9 mouse cellular contexts compared by ENCODE assay signal in the genomic region with DNA sequence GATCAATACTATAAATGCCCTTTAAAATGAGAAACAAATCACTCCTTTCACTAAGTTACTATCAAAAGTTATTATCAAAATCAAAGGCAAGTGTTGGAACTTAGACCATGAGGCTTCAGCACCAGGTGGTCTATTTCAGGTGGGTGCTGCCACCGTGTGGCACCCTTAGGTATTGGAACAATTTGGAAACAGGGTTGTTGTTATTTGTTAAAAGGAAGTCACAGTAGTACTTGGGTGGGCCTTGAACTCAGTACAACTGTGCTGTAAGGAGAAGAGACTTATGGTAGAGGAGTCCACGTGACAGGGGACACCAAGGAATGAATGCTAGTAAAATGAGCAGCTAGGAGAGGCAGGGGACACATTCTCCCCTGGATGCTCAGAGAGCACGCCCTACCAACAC.
A peak's percentile ranks its signal among the peaks of the same experiment; 100 is the strongest.
DNase-seq lines count a peak whose midpoint lies in the region; ATAC-seq and TF ChIP-seq lines count a peak whose summit lies in the region.
"Had no signal": no experiment of that assay in that cellular context is flagged by ENCODE, and none has a peak within 500 bp of the region (broad histone marks: within the 10 kb centered on the region; RNA-seq: fewer than 3 reads in every experiment).

No protein-coding gene starts in this region.

- H3K9ac ChIP-seq in midbrain, embryonic 13.5 days (replicated peaks): no peak overlapping the region
- H3K9ac ChIP-seq: midbrain, embryonic 12.5 days had no signal

- H3K4me1 ChIP-seq in G1E (ENCODE audit: insufficient read depth, low read depth, low read length): no peaks in the 10 kb centered on the region
- no peaks in the 10 kb centered on the region for H3K4me1 ChIP-seq in midbrain, embryonic 13.5 days (replicated peaks)
- H3K4me1 ChIP-seq: midbrain, embryonic 12.5 days had no signal

- H3K4me3 ChIP-seq in left cerebral cortex, adult 2 months: no peak overlapping the region
- H3K4me3 ChIP-seq in G1E (ENCODE audit: low read depth, low read length): no peak overlapping the region
- no peak overlapping the region for H3K4me3 ChIP-seq in midbrain, embryonic 13.5 days (replicated peaks)
- H3K4me3 ChIP-seq: midbrain, embryonic 12.5 days had no signal

- WGBS in midbrain, embryonic 13.5 days: 44% methylated on average over 3 of the region's 3 CpGs

- peak; percentile 76 for TF ChIP-seq CTCF in left cerebral cortex, adult 2 months (IDR thresholded peaks at IDR 0.05)
- TF ChIP-seq CTCF in G1E (IDR thresholded peaks at IDR 0.05; ENCODE audit: low read depth, low read length): peak; percentile 3; the same call in 1 of the 2 replicates

- DNase-seq in left cerebral cortex, adult 2 months (ENCODE audit: extremely low spot score in 1 of 2, low spot score in 2 of 2): peak; percentile 52 to 65
- no peak for DNase-seq in left cerebral cortex, postnatal 10 days (ENCODE audit: extremely low spot score in 1 of 2, low spot score in 2 of 2)
- peak; percentile 30 for DNase-seq in G1E (ENCODE audit: low spot score)
- peak; percentile 66 to 78 for DNase-seq in adrenal gland, postnatal 36 days
- peak; percentile 66 for DNase-seq in forelimb bud, embryonic 11.5 days (ENCODE audit: low read depth, low spot score)
- peak; percentile 58 to 73 for DNase-seq in kidney, postnatal 25 days
- DNase-seq in thymus, postnatal 36 days: peak; percentile 59 to 63

- intact Hi-C loops in left cerebral cortex, adult 2 months (cut with DNase I): loop anchor here (5.0 kb wide), 1 partner anchor 302 kb away; no protein-coding TSS in a partner anchor
- intact Hi-C loops in left cerebral cortex, postnatal 10 days (cut with DNase I): loop anchor here (10.0 kb wide), 1 partner anchor 304 kb away; no protein-coding TSS in a partner anchor

- H3K27ac ChIP-seq in left cerebral cortex, adult 2 months: no peak overlapping the region
- H3K27ac ChIP-seq in midbrain, embryonic 13.5 days: no peak overlapping the region
- H3K27ac ChIP-seq: midbrain, embryonic 12.5 days had no signal

- no peaks in the 10 kb centered on the region for H3K27me3 ChIP-seq in G1E (ENCODE audit: insufficient read depth, low read length)
- no peaks in the 10 kb centered on the region for H3K27me3 ChIP-seq in midbrain, embryonic 13.5 days
- H3K27me3 ChIP-seq: midbrain, embryonic 12.5 days had no signal

- H3K4me2 ChIP-seq in midbrain, embryonic 13.5 days (replicated peaks): no peak overlapping the region
- H3K4me2 ChIP-seq: midbrain, embryonic 12.5 days had no signal

- ATAC-seq in G1E (ENCODE audit: extremely low read depth, insufficient number of reproducible peaks, low FRiP score, poor library complexity, severe bottlenecking): peak; percentile 54
- ATAC-seq in midbrain, embryonic 13.5 days: peak; percentile 46

- no peaks in the 10 kb centered on the region for H3K9me3 ChIP-seq in G1E (replicated peaks)
- no peaks in the 10 kb centered on the region for H3K9me3 ChIP-seq in midbrain, embryonic 13.5 days
- H3K9me3 ChIP-seq: midbrain, embryonic 12.5 days had no signal

- peaks cover 33% of the 10 kb centered on the region for H3K36me3 ChIP-seq in G1E (replicated peaks)
- no peaks in the 10 kb centered on the region for H3K36me3 ChIP-seq in midbrain, embryonic 13.5 days
- H3K36me3 ChIP-seq: midbrain, embryonic 12.5 days had no signal

Comparison
In these comparisons a context has a peak if more than half of its experiments do, and no peak if none do; other contexts are left out.
1. DNase-seq: peak in left cerebral cortex, adult 2 months (2 of 2), G1E (single experiment), adrenal gland, postnatal 36 days (2 of 2), forelimb bud, embryonic 11.5 days (single experiment), kidney, postnatal 25 days (2 of 2) and thymus, postnatal 36 days (2 of 2); none in left cerebral cortex, postnatal 10 days (0 of 2).